ENCODE assay signal across 29 mouse cellular contexts in genomic region chr19:3295245-3295644, GRCm38 (mm10). TPM values are rescaled to one million over a fixed set of nuclear protein-coding genes. Genes with fewer than 3 reads are reported as not detected.
DNase-seq lines count a peak whose midpoint lies in the region; ATAC-seq lines count a peak whose summit lies in the region.
"Had no signal": no experiment of that assay in that cellular context is flagged by ENCODE, and none has a peak within 500 bp of the region (broad histone marks: within the 10 kb centered on the region; RNA-seq: fewer than 3 reads in every experiment).

No protein-coding gene starts in this region.

- no peak overlapping the region for H3K4me2 ChIP-seq in intestine, embryonic 16.5 days (ENCODE audit: low read depth, low read length)
- no peak overlapping the region for H3K4me2 ChIP-seq in stomach, embryonic 16.5 days (ENCODE audit: low read depth, low read length)
- no peak overlapping the region for H3K4me2 ChIP-seq in kidney, embryonic 14.5 days (replicated peaks; ENCODE audit: low read depth, low read length)
- H3K4me2 ChIP-seq: embryonic facial prominence, embryonic 13.5 days; embryonic facial prominence, embryonic 15.5 days; forebrain, embryonic 12.5 days had no signal

- no peaks in the 10 kb centered on the region for H3K36me3 ChIP-seq in intestine, embryonic 16.5 days (ENCODE audit: control insufficient read depth, insufficient read depth, low read length)
- H3K36me3 ChIP-seq in stomach, embryonic 16.5 days (ENCODE audit: control insufficient read depth, insufficient read depth, low read length): peaks cover 10% of the 10 kb centered on the region; the same call in 1 of the 2 replicates
- peaks cover 12% of the 10 kb centered on the region for H3K36me3 ChIP-seq in kidney, embryonic 14.5 days (ENCODE audit: control insufficient read depth, insufficient read depth, low read length)

- peaks cover 12% of the 10 kb centered on the region for H3K4me1 ChIP-seq in intestine, embryonic 16.5 days (ENCODE audit: control insufficient read depth, insufficient read depth, low read length)
- no peaks in the 10 kb centered on the region for H3K4me1 ChIP-seq in stomach, embryonic 16.5 days (ENCODE audit: control insufficient read depth, insufficient read depth, low read length)
- no peaks in the 10 kb centered on the region for H3K4me1 ChIP-seq in kidney, embryonic 14.5 days (ENCODE audit: control insufficient read depth, insufficient read depth, low read length)
- H3K4me1 ChIP-seq: embryonic facial prominence, embryonic 13.5 days; embryonic facial prominence, embryonic 15.5 days; forebrain, embryonic 10.5 days; forebrain, embryonic 12.5 days had no signal

- no peak overlapping the region for H3K9ac ChIP-seq in intestine, embryonic 16.5 days (ENCODE audit: low read depth, low read length)
- no peak overlapping the region for H3K9ac ChIP-seq in stomach, embryonic 16.5 days (ENCODE audit: low read length)
- no peak overlapping the region for H3K9ac ChIP-seq in kidney, embryonic 14.5 days (ENCODE audit: low read depth, low read length)
- H3K9ac ChIP-seq: embryonic facial prominence, embryonic 13.5 days; embryonic facial prominence, embryonic 15.5 days; forebrain, embryonic 12.5 days had no signal

- DNase-seq in ZHBTc4 (ENCODE audit: low read depth, low spot score): peak; percentile 22
- DNase-seq in large intestine, adult 2 months (ENCODE audit: low read depth, low spot score): peak; percentile 87
- DNase-seq in cerebellum, adult 11-12 months: no peak
- DNase-seq: adrenal gland, adult 2 months; adrenal gland, postnatal 10 days; adrenal gland, postnatal 25 days; B cell, adult 2 months; cerebellum, adult 11 months; cerebellum, adult 2 months; cerebellum, adult 9-10 months; cerebellum, postnatal 14 days; cerebellum, postnatal 36 days; embryo, embryonic 11 days had no signal

- peak; percentile 29; the same call in 1 of the 2 replicates for ATAC-seq in intestine, embryonic 16.5 days
- peak; percentile 24; the same call in 1 of the 2 replicates for ATAC-seq in stomach, embryonic 16.5 days (ENCODE audit: insufficient read depth, low FRiP score)
- no peak for ATAC-seq in granulocyte monocyte progenitor cell, adult 5-6 weeks (replicated peaks; ENCODE audit: poor library complexity, severe bottlenecking)
- ATAC-seq in monocyte, adult 5-6 weeks (replicated peaks; ENCODE audit: insufficient number of reproducible peaks, low FRiP score, low TSS enrichment, poor library complexity, severe bottlenecking): no peak
- ATAC-seq in kidney, embryonic 14.5 days (ENCODE audit: low FRiP score, low TSS enrichment): no peak
- ATAC-seq: CD4-positive, CD25-positive, alpha-beta regulatory T cell, adult 4 months; forebrain, embryonic 14.5 days; forebrain, embryonic 16.5 days; Patski had no signal

- no peaks in the 10 kb centered on the region for H3K9me3 ChIP-seq in intestine, embryonic 16.5 days (ENCODE audit: control insufficient read depth, low read length)
- H3K9me3 ChIP-seq in stomach, embryonic 16.5 days (replicated peaks; ENCODE audit: control insufficient read depth, low read length): no peaks in the 10 kb centered on the region
- no peaks in the 10 kb centered on the region for H3K9me3 ChIP-seq in kidney, embryonic 14.5 days (ENCODE audit: control insufficient read depth, low read length)
- H3K9me3 ChIP-seq: embryonic facial prominence, embryonic 13.5 days; embryonic facial prominence, embryonic 15.5 days; forebrain, embryonic 10.5 days; forebrain, embryonic 12.5 days; G1E had no signal

- no peaks in the 10 kb centered on the region for H3K27me3 ChIP-seq in intestine, embryonic 16.5 days (replicated peaks; ENCODE audit: control insufficient read depth, insufficient read depth, low read length)
- no peaks in the 10 kb centered on the region for H3K27me3 ChIP-seq in stomach, embryonic 16.5 days (ENCODE audit: control insufficient read depth, insufficient read depth, low read length)
- H3K27me3 ChIP-seq in kidney, embryonic 14.5 days (ENCODE audit: control insufficient read depth, insufficient read depth, low read length): no peaks in the 10 kb centered on the region
- H3K27me3 ChIP-seq: CH12.LX; embryonic facial prominence, embryonic 13.5 days; embryonic facial prominence, embryonic 15.5 days; forebrain, embryonic 12.5 days had no signal

- WGBS in intestine, embryonic 16.5 days: 79% methylated on average over 6 of the region's 6 CpGs
- 31% methylated on average over 6 of the region's 6 CpGs for WGBS in large intestine, adult 2 months
- WGBS in stomach, embryonic 16.5 days: 74% methylated on average over 6 of the region's 6 CpGs
- WGBS in kidney, embryonic 14.5 days: 85% methylated on average over 6 of the region's 6 CpGs

- H3K27ac ChIP-seq in intestine, embryonic 16.5 days (ENCODE audit: low read length): no peak overlapping the region
- H3K27ac ChIP-seq in stomach, embryonic 16.5 days (ENCODE audit: low read length): no peak overlapping the region
- no peak overlapping the region for H3K27ac ChIP-seq in kidney, embryonic 14.5 days (ENCODE audit: low read depth, low read length)
- H3K27ac ChIP-seq: embryonic facial prominence, embryonic 13.5 days; embryonic facial prominence, embryonic 15.5 days; forebrain, embryonic 10.5 days; forebrain, embryonic 12.5 days had no signal

- H3K4me3 ChIP-seq in intestine, embryonic 16.5 days (ENCODE audit: low read length): no peak overlapping the region
- no peak overlapping the region for H3K4me3 ChIP-seq in stomach, embryonic 16.5 days (replicated peaks; ENCODE audit: low read length)
- no peak overlapping the region for H3K4me3 ChIP-seq in kidney, embryonic 14.5 days (ENCODE audit: low read length)
- H3K4me3 ChIP-seq: embryonic facial prominence, embryonic 13.5 days; embryonic facial prominence, embryonic 15.5 days; erythroblast, embryonic 14.5 days; forebrain, embryonic 10.5 days; forebrain, embryonic 12.5 days had no signal

RNA-seq across cellular contexts. Expression of gene Ighmbp2, which starts 12.4 kb away (rescaled TPM):
- polyA plus RNA-seq in intestine, embryonic 16.5 days (2015; fragmentation: Nextera tagmentation; extraction: Ambion mirVana): 7.2 and 7.9 TPM in 2 replicates
- polyA plus RNA-seq in large intestine, adult 2 months (2012; rRNA removed): 4.4 and 6.0 TPM in 2 replicates
- polyA plus RNA-seq in stomach, embryonic 16.5 days (2015; fragmentation: Nextera tagmentation; extraction: Ambion mirVana): 8.2 and 8.9 TPM in 2 replicates
- total RNA-seq in granulocyte monocyte progenitor cell, adult 5-6 weeks (2014; fragmentation: Nextera tagmentation): 2.9 and 6.4 TPM in 2 replicates
- 4.8 and 6.8 TPM in 2 replicates for total RNA-seq in granulocyte monocyte progenitor cell, adult 5-6 weeks (2017)
- total RNA-seq in monocyte, adult 5-6 weeks (2017): 2.3 to 7.1 TPM (median 5.0 TPM) in 3 replicates
- 5.4 and 8.8 TPM in 2 replicates for polyA plus RNA-seq in kidney, embryonic 14.5 days (2014; fragmentation: Nextera tagmentation; extraction: Ambion mirVana)

RNA-seq across cellular contexts. Expression of gene Mrpl21, which starts 12.5 kb away (rescaled TPM):
- 108 and 122 TPM in 2 replicates for polyA plus RNA-seq in intestine, embryonic 16.5 days (2015; fragmentation: Nextera tagmentation; extraction: Ambion mirVana)
- polyA plus RNA-seq in large intestine, adult 2 months (2012; rRNA removed): 63.9 and 68.0 TPM in 2 replicates
- 102 and 104 TPM in 2 replicates for polyA plus RNA-seq in stomach, embryonic 16.5 days (2015; fragmentation: Nextera tagmentation; extraction: Ambion mirVana)
- total RNA-seq in granulocyte monocyte progenitor cell, adult 5-6 weeks (2014; fragmentation: Nextera tagmentation): 72.9 and 97.5 TPM in 2 replicates
- 91.3 and 123 TPM in 2 replicates for total RNA-seq in granulocyte monocyte progenitor cell, adult 5-6 weeks (2017)
- total RNA-seq in monocyte, adult 5-6 weeks (2017): 50.9 to 77.2 TPM (median 60.4 TPM) in 3 replicates
- 153 and 174 TPM in 2 replicates for polyA plus RNA-seq in kidney, embryonic 14.5 days (2014; fragmentation: Nextera tagmentation; extraction: Ambion mirVana)

RNA-seq across cellular contexts. Expression of gene Cpt1a, which starts 26.9 kb away (rescaled TPM):
- polyA plus RNA-seq in intestine, embryonic 16.5 days (2015; fragmentation: Nextera tagmentation; extraction: Ambion mirVana): 43.7 and 49.5 TPM in 2 replicates
- polyA plus RNA-seq in large intestine, adult 2 months (2012; rRNA removed): 50.5 and 114 TPM in 2 replicates
- polyA plus RNA-seq in stomach, embryonic 16.5 days (2015; fragmentation: Nextera tagmentation; extraction: Ambion mirVana): 30.8 and 32.7 TPM in 2 replicates
- 49.3 and 54.8 TPM in 2 replicates for total RNA-seq in granulocyte monocyte progenitor cell, adult 5-6 weeks (2014; fragmentation: Nextera tagmentation)
- total RNA-seq in granulocyte monocyte progenitor cell, adult 5-6 weeks (2017): 31.6 and 36.8 TPM in 2 replicates
- total RNA-seq in monocyte, adult 5-6 weeks (2017): 49.3 to 85.9 TPM (median 54.0 TPM) in 3 replicates
- 10.0 and 23.8 TPM in 2 replicates for polyA plus RNA-seq in kidney, embryonic 14.5 days (2014; fragmentation: Nextera tagmentation; extraction: Ambion mirVana)

Comparison
In these comparisons a context has a peak if more than half of its experiments do, and no peak if none do; other contexts are left out.
1. ATAC-seq: peak in intestine, embryonic 16.5 days (single experiment) and stomach, embryonic 16.5 days (single experiment); none in granulocyte monocyte progenitor cell, adult 5-6 weeks (single experiment), monocyte, adult 5-6 weeks (single experiment) and kidney, embryonic 14.5 days (single experiment).